Mouse (Mus musculus) brown adipose tissue, adult 24 weeks (tissue): ENCODE data around the gene Tec. TPM values are rescaled to one million over a fixed set of nuclear protein-coding genes. Genes with fewer than 3 reads are reported as not detected.
A peak's percentile ranks its signal among the peaks of the same experiment; 100 is the strongest.

Experiments
- H3K27ac ChIP-seq: fragments of 200-500 bp; replicated peaks from 2 replicates; pipeline ENCODE4 v1.5.1; 2012; ENCODE audit warnings: low read depth, mild to moderate bottlenecking, low read length
- H3K4me1 ChIP-seq: fragments of 200-500 bp; 2 replicates; pipeline ENCODE4 v1.6.1; 2012; ENCODE audit warnings: low read length, mixed read lengths; ENCODE audit not compliant: control insufficient read depth, insufficient read depth, insufficient read length
- H3K4me3 ChIP-seq: fragments of 200-500 bp; 2 replicates; pipeline ENCODE4 v1.5.1; 2012; ENCODE audit warnings: low read depth, mild to moderate bottlenecking, low read length, moderate library complexity; ENCODE audit not compliant: insufficient read depth
- polyA plus RNA-seq: library from polyadenylated mRNA; stranded (reverse); fragments of >200 nt; gene quantifications from 2 replicates; pipeline ENCODE4 v1.2.4, GENCODE M21; 2012; ENCODE audit not compliant: missing spikeins, insufficient read depth, insufficient read length

Gene Tec
- polyA plus RNA-seq, 1 experiment: 1.4 TPM

DNA sequence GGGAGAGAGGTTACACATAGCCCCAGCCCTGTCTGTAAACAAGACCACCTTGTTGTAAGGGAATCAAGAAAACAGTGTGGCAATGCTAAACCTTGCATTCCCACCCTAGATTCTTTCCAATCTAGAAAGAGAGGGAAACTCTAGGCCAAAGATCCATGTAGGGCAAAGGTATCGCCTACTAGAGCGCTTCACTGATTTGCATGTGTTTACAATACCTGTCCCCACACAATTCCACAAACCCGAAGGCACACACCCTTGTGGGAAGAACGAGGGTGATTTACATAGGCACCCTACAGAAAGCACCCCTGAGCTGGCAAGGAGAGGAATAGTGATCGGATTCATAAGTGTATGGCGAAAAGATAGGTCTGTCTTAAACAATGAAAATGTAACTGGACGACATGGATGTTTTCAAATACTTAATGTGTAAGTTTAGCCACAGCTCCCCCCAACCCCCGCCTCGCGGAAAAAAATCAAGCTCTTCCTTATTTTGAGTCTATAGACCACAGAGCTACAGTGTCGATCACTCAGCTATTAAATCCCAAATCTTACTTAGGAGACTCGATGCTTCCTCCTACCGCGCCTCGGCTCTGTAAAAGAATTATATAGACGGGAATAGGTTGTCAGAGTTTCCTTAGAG, 1.1 kb downstream of the Tec start:
- no peaks in the 10 kb centered on the region for H3K4me1 ChIP-seq
- H3K4me3 ChIP-seq: peak overlapping the region; percentile 58
- H3K27ac ChIP-seq: no peak overlapping the region

DNA sequence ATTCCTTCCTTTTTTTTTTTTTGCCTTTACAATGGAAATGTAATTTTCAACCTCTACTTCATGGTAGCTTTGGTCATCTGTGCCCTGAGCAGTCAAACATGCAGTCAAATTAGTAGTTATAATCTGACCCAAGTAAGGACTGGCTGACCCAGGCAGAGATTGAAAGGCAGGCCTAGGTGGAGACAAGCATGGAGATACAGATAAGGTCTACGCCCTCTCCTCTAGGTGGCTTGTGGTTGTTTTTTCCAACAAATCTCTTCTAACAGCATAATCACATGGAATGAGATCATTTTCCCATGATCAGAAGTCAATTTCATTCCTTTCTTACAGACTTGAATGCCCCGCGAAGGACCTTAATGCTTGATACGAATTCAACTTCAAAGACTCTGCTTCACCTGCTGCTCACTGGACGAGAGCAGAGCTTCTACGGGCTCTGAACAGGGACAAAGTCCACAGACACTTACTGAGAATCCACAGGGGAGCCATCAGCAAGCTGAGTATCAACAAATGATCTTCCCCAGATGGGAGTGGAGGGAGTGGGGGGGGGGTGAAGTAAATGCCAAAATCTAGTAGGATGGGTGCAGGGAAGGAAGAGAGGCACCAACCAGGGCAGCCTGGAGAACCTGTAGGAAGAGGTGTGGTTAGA, 1.9 kb downstream of the Tec start:
- no peak overlapping the region for H3K27ac ChIP-seq
- no peak overlapping the region for H3K4me3 ChIP-seq
- no peaks in the 10 kb centered on the region for H3K4me1 ChIP-seq

GRCm38 (mm10) chr5:72864654-72865178, 3.6 kb downstream of the Tec start:
- Histone ChIP-seq H3K4me1 (no peaks in the 10 kb centered on the region), H3K4me3 (no peak overlapping the region), H3K27ac (no peak overlapping the region)

GRCm38 (mm10) chr5:72863166-72863565, 5.1 kb downstream of the Tec start:
- Histone ChIP-seq H3K4me3 (no peak overlapping the region), H3K27ac (no peak overlapping the region), H3K4me1 (no peaks in the 10 kb centered on the region)

DNA sequence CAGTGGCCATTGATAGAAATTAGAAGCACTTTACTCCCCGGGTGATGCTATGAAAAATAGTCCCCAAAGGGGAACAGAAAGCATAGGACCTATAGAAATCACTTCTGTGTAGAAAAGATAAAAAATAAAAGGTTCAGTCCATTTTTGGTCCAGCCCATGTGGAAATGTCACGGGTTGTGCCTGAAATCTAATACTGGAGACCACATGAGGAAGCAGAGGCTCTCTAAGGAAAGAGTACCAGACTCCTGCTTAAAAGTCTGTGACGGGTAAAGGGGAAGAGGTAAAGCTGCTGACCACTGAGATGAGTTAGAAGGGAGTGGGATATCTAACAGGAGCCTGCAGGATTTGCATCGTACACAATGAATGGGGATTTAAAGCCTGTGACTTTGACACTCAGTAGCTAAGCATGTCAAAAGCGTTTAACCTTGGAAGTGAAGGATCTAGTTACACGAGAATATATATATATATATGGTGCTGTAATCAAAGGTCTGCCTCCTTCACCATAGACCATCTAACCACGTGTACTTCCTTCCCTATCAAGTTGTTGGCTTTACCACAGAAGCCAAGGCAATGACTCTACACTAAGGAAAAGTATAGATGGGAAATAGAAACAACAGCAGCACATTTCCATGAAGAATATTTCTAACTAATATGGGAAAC, 6.4 kb downstream of the Tec start:
- no peak overlapping the region for H3K27ac ChIP-seq
- no peaks in the 10 kb centered on the region for H3K4me1 ChIP-seq
- H3K4me3 ChIP-seq: no peak overlapping the region

- Histone ChIP-seq H3K4me1 (no peaks in the 10 kb centered on the region), H3K4me3 (no peak overlapping the region), H3K27ac (no peak overlapping the region)
These were observed 7.4 kb downstream of the Tec start for GRCm38 (mm10) chr5:72860899-72861298.

DNA sequence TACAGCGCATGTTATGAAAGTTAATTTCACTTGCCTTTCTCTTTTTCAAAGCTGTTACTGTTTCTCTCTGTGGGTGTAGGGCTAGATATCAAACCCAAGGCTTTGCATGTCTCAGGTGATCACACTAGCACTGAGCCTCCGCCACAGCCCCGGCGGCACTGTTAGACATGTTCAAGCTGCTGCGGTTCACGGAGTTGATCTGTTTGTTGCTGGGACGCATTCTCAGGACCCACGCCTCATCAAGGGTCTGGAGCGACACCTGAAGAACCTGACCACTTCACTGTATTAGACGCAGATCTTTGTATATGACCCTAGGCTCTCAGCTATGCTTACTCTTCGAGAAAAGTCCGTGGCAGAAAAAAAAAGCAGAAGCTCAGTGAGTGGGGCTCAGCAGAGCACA, 10.0 kb downstream of the Tec start:
- no peaks in the 10 kb centered on the region for H3K4me1 ChIP-seq

DNA sequence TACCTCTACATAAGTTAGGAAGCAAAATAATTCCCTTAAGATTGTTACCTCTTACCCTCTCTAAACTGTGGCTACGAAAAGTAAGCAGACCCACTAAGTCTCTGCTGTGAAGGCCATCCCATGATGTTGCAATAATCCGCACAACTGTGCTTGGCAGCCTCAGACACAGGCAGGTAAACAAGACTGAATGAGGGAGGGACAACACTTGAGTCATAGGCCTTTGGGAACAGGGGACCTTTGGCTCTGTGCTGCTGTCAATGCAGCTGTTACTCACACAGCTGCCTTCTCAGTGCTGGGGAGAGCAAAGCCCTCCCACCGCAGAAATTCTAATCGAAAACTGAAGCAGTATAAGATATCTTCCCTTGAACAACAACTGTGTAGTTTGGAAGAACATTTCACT, 10.5 kb downstream of the Tec start:
- Histone ChIP-seq H3K27ac (no peak overlapping the region), H3K4me3 (no peak overlapping the region), H3K4me1 (no peaks in the 10 kb centered on the region)

More for the DNA sequence above, 10.0 kb downstream of the Tec start:
- Histone ChIP-seq H3K4me3 (no peak overlapping the region), H3K27ac (no peak overlapping the region)

GRCm38 (mm10) chr5:72856255-72856878, 11.9 kb downstream of the Tec start:
- no peak overlapping the region for H3K4me3 ChIP-seq
- H3K4me1 ChIP-seq: no peaks in the 10 kb centered on the region
- H3K27ac ChIP-seq: no peak overlapping the region

GRCm38 (mm10) chr5:72855685-72856124, 12.6 kb downstream of the Tec start:
- Histone ChIP-seq H3K4me1 (no peaks in the 10 kb centered on the region), H3K4me3 (no peak overlapping the region), H3K27ac (no peak overlapping the region)

GRCm38 (mm10) chr5:72854141-72854990, 13.9 kb downstream of the Tec start:
- no peaks in the 10 kb centered on the region for H3K4me1 ChIP-seq
- no peak overlapping the region for H3K27ac ChIP-seq
- H3K4me3 ChIP-seq: no peak overlapping the region

DNA sequence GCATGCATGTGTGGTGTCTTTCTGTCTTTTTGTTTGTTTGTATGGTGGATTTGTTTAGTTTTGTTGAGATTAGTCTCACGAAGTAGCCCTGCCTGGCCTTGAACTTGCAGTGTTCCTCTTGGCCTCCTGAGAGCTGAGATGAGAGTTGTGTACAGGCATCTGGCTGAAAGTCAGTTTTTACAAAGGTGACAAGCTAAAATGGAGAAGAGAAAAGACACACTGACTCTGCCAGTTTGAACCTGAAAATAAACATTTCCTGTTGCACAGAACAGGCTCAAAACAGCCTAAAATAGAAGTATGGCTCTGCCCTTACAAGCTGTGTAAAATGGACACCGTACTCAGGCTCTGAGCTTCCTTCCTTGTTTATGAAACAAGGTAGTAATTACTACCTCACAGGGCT, 14.9 kb downstream of the Tec start:
- Histone ChIP-seq H3K4me3 (no peak overlapping the region), H3K27ac (no peak overlapping the region), H3K4me1 (peaks cover 2% of the 10 kb centered on the region; the same call in 1 of the 2 replicates)

GRCm38 (mm10) chr5:72852301-72852995, 15.8 kb downstream of the Tec start:
- no peak overlapping the region for H3K4me3 ChIP-seq
- H3K27ac ChIP-seq: no peak overlapping the region
- peaks cover 2% of the 10 kb centered on the region; the same call in 1 of the 2 replicates for H3K4me1 ChIP-seq

DNA sequence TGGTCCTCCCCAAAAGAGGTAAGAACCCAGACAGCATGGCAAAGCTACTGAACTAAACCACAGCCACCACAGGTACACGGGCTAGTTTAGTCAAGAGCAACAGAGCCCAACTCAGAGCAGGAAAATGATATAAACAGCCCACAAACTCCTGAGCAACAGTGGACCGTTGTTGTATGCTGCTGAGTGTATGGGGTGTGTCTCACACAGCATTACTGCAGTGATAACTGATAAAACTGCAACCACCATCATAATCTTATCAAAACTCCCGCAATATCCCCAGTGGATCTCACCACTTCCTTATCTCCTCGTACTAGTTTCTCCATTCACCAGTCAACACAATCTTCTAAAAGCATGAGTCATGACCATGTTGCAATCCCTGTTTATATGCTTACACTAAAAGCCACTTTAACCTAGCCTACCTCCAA, 16.6 kb downstream of the Tec start:
- peaks cover 2% of the 10 kb centered on the region; the same call in 1 of the 2 replicates for H3K4me1 ChIP-seq
- no peak overlapping the region for H3K4me3 ChIP-seq
- H3K27ac ChIP-seq: no peak overlapping the region
